Comparison of ENCODE assay signal across 30 mouse cellular contexts in genomic region chr11:45942281-45942680, GRCm38 (mm10). TPM values are rescaled to one million over a fixed set of nuclear protein-coding genes. Genes with fewer than 3 reads are reported as not detected.
A peak's percentile ranks its signal among the peaks of the same experiment; 100 is the strongest.
DNase-seq lines count a peak whose midpoint lies in the region; ATAC-seq and TF ChIP-seq lines count a peak whose summit lies in the region.
"Had no signal": no experiment of that assay in that cellular context is flagged by ENCODE, and none has a peak within 500 bp of the region (broad histone marks: within the 10 kb centered on the region; RNA-seq: fewer than 3 reads in every experiment).

No protein-coding gene starts in this region.

- H3K9me3 ChIP-seq in forebrain, postnatal 0 days (ENCODE audit: low read length) = no peaks in the 10 kb centered on the region
- H3K9me3 ChIP-seq in forebrain, embryonic 12.5 days = no peaks in the 10 kb centered on the region
- no peaks in the 10 kb centered on the region for H3K9me3 ChIP-seq in hindbrain, embryonic 15.5 days
- no peaks in the 10 kb centered on the region for H3K9me3 ChIP-seq in hindbrain, embryonic 12.5 days (replicated peaks)
- H3K9me3 ChIP-seq: embryonic facial prominence, embryonic 13.5 days; forebrain, embryonic 10.5 days; midbrain, embryonic 10.5 days had no signal

- H3K4me1 ChIP-seq in forebrain, postnatal 0 days (ENCODE audit: insufficient read depth) = peaks cover 9% of the 10 kb centered on the region
- peaks cover 17% of the 10 kb centered on the region for H3K4me1 ChIP-seq in forebrain, embryonic 12.5 days
- H3K4me1 ChIP-seq in hindbrain, embryonic 15.5 days (replicated peaks) = peaks cover 23% of the 10 kb centered on the region
- peaks cover 19% of the 10 kb centered on the region for H3K4me1 ChIP-seq in hindbrain, embryonic 12.5 days

- no peak for TF ChIP-seq CTCF in forebrain, postnatal 0 days (IDR thresholded peaks at IDR 0.05; ENCODE audit: low read depth)

- 0 out of 2 replicates have a peak overlapping the region, but pooled peaks have one; percentile 79 for H3K4me2 ChIP-seq in forebrain, postnatal 0 days (ENCODE audit: low read depth)
- H3K4me2 ChIP-seq in forebrain, embryonic 12.5 days = no peak overlapping the region
- H3K4me2 ChIP-seq in hindbrain, embryonic 15.5 days = peak overlapping the region; percentile 72
- no peak overlapping the region for H3K4me2 ChIP-seq in hindbrain, embryonic 12.5 days (replicated peaks)

- DNase-seq in forebrain, postnatal 0 days = no peak
- peak; percentile 15 for DNase-seq in ZHBTc4 (ENCODE audit: low read depth, low spot score)
- DNase-seq in adrenal gland, postnatal 10 days = peak; percentile 37
- no peak for DNase-seq in left cerebral cortex, adult 8-10 months (ENCODE audit: low spot score in 2 of 2)
- DNase-seq: cerebellum, adult 11 months; cerebellum, adult 9-10 months; gastrocnemius, postnatal 25 days; heart, adult 18-20 months; kidney, adult 11 months; kidney, postnatal 14 days; layer of hippocampus, adult 9-11 months; liver; lung, adult 2 months; lung, postnatal 14 days; retina, postnatal 1 day; right cerebral cortex, postnatal 14 days had no signal

- WGBS in forebrain, postnatal 0 days = 86% methylated on average over 7 of the region's 7 CpGs
- WGBS in forebrain, embryonic 12.5 days = 85% methylated on average over 7 of the region's 7 CpGs
- 89% methylated on average over 7 of the region's 7 CpGs for WGBS in hindbrain, embryonic 15.5 days
- 92% methylated on average over 7 of the region's 7 CpGs for WGBS in hindbrain, embryonic 12.5 days

- H3K36me3 ChIP-seq in forebrain, postnatal 0 days (ENCODE audit: insufficient read depth) = peaks cover 3% of the 10 kb centered on the region; the same call in 1 of the 2 replicates
- peaks cover 4% of the 10 kb centered on the region for H3K36me3 ChIP-seq in forebrain, embryonic 12.5 days (replicated peaks)
- H3K36me3 ChIP-seq in hindbrain, embryonic 15.5 days = no peaks in the 10 kb centered on the region
- H3K36me3 ChIP-seq in hindbrain, embryonic 12.5 days = peaks cover 3% of the 10 kb centered on the region; the same call in 1 of the 2 replicates

- no peak for ATAC-seq in forebrain, postnatal 0 days
- no peak for ATAC-seq in forebrain, embryonic 12.5 days (ENCODE audit: low FRiP score)
- no peak for ATAC-seq in hindbrain, embryonic 15.5 days (ENCODE audit: low FRiP score, low read depth)
- ATAC-seq in hindbrain, embryonic 12.5 days (ENCODE audit: low FRiP score) = no peak
- no peak for ATAC-seq in megakaryocyte-erythroid progenitor cell, adult 5-6 weeks (replicated peaks; ENCODE audit: low FRiP score, low TSS enrichment, poor library complexity, severe bottlenecking)
- ATAC-seq: CD4-positive, CD25-positive, alpha-beta regulatory T cell, adult 4 months; inflammation-experienced regulatory T-cells, adult 6 months had no signal

- no peak overlapping the region for H3K4me3 ChIP-seq in forebrain, postnatal 0 days (ENCODE audit: low read depth, low read length)
- H3K4me3 ChIP-seq in forebrain, embryonic 12.5 days (replicated peaks) = no peak overlapping the region
- no peak overlapping the region for H3K4me3 ChIP-seq in hindbrain, embryonic 15.5 days
- H3K4me3 ChIP-seq in hindbrain, embryonic 12.5 days = no peak overlapping the region

- H3K27ac ChIP-seq in forebrain, postnatal 0 days (ENCODE audit: low read depth, low read length) = no peak overlapping the region
- no peak overlapping the region for H3K27ac ChIP-seq in forebrain, embryonic 12.5 days
- H3K27ac ChIP-seq in hindbrain, embryonic 15.5 days (replicated peaks) = no peak overlapping the region
- H3K27ac ChIP-seq in hindbrain, embryonic 12.5 days = no peak overlapping the region
- H3K27ac ChIP-seq: embryonic facial prominence, embryonic 13.5 days; forebrain, embryonic 10.5 days; liver, embryonic 14.5 days; midbrain, embryonic 10.5 days had no signal

- no peaks in the 10 kb centered on the region for H3K27me3 ChIP-seq in forebrain, postnatal 0 days (ENCODE audit: insufficient read depth, low read length)
- H3K27me3 ChIP-seq in forebrain, embryonic 12.5 days = no peaks in the 10 kb centered on the region
- no peaks in the 10 kb centered on the region for H3K27me3 ChIP-seq in hindbrain, embryonic 15.5 days
- H3K27me3 ChIP-seq in hindbrain, embryonic 12.5 days = no peaks in the 10 kb centered on the region
- H3K27me3 ChIP-seq: embryonic facial prominence, embryonic 13.5 days had no signal

- H3K9ac ChIP-seq in forebrain, postnatal 0 days = no peak overlapping the region
- no peak overlapping the region for H3K9ac ChIP-seq in forebrain, embryonic 12.5 days
- no peak overlapping the region for H3K9ac ChIP-seq in hindbrain, embryonic 15.5 days
- no peak overlapping the region for H3K9ac ChIP-seq in hindbrain, embryonic 12.5 days
- H3K9ac ChIP-seq: liver, embryonic 14.5 days had no signal

RNA-seq across cellular contexts. Expression of gene Lsm11, which starts 2.5 kb away (rescaled TPM):
- 60.9 and 61.7 TPM in 2 replicates for total RNA-seq in forebrain, postnatal 0 days (2014; rRNA removed)
- 14.7 and 23.6 TPM in 2 replicates for polyA plus RNA-seq in forebrain, postnatal 0 days (2015; fragmentation: Nextera tagmentation; extraction: Ambion mirVana)
- polyA plus RNA-seq in forebrain, embryonic 12.5 days (2016; fragmentation: Nextera tagmentation; extraction: Ambion mirVana) = 9.3 and 11.5 TPM in 2 replicates
- polyA plus RNA-seq in hindbrain, embryonic 15.5 days (2015; fragmentation: Nextera tagmentation; extraction: Ambion mirVana) = 24.6 and 25.4 TPM in 2 replicates
- polyA plus RNA-seq in hindbrain, embryonic 12.5 days (2016; fragmentation: Nextera tagmentation; extraction: Ambion mirVana) = 16.9 and 17.3 TPM in 2 replicates
- total RNA-seq in adrenal gland, postnatal 10 days (2021) = 1 to 10 TPM; 7.8 to 9.9 TPM
- 3.6 and 4.4 TPM in 2 replicates for total RNA-seq in megakaryocyte-erythroid progenitor cell, adult 5-6 weeks (2014; fragmentation: Nextera tagmentation)
- total RNA-seq in megakaryocyte-erythroid progenitor cell, adult 5-6 weeks (2017) = 2.3 and 6.4 TPM in 2 replicates
- total RNA-seq in left cerebral cortex, adult 8-10 months (2022) = 10 to 100 TPM; 13.0 to 15.5 (median 13.8) TPM

RNA-seq across cellular contexts. Expression of gene Thg1l, which starts 13.0 kb away (rescaled TPM):
- 12.2 and 13.2 TPM in 2 replicates for total RNA-seq in forebrain, postnatal 0 days (2014; rRNA removed)
- 8.0 and 10.1 TPM in 2 replicates for polyA plus RNA-seq in forebrain, postnatal 0 days (2015; fragmentation: Nextera tagmentation; extraction: Ambion mirVana)
- 13.7 and 14.2 TPM in 2 replicates for polyA plus RNA-seq in forebrain, embryonic 12.5 days (2016; fragmentation: Nextera tagmentation; extraction: Ambion mirVana)
- 9.1 and 10.0 TPM in 2 replicates for polyA plus RNA-seq in hindbrain, embryonic 15.5 days (2015; fragmentation: Nextera tagmentation; extraction: Ambion mirVana)
- polyA plus RNA-seq in hindbrain, embryonic 12.5 days (2016; fragmentation: Nextera tagmentation; extraction: Ambion mirVana) = 11.9 and 14.7 TPM in 2 replicates
- total RNA-seq in adrenal gland, postnatal 10 days (2021) = 10 to 100 TPM; 16.6 to 19.4 TPM
- 25.1 and 33.2 TPM in 2 replicates for total RNA-seq in megakaryocyte-erythroid progenitor cell, adult 5-6 weeks (2014; fragmentation: Nextera tagmentation)
- 43.7 and 54.6 TPM in 2 replicates for total RNA-seq in megakaryocyte-erythroid progenitor cell, adult 5-6 weeks (2017)
- 10 to 100 TPM; 10.4 to 11.8 (median 11.4) TPM for total RNA-seq in left cerebral cortex, adult 8-10 months (2022)

RNA-seq across cellular contexts. Expression of gene Sox30, which starts 37.8 kb away (rescaled TPM):
- total RNA-seq in forebrain, postnatal 0 days (2014; rRNA removed) = 0.23 and 0.57 TPM in 2 replicates
- polyA plus RNA-seq in forebrain, postnatal 0 days (2015; fragmentation: Nextera tagmentation; extraction: Ambion mirVana) = 0.10 and 0.13 TPM in 2 replicates
- 0.19 and 0.22 TPM in 2 replicates for polyA plus RNA-seq in forebrain, embryonic 12.5 days (2016; fragmentation: Nextera tagmentation; extraction: Ambion mirVana)
- 0.13 and 0.16 TPM in 2 replicates for polyA plus RNA-seq in hindbrain, embryonic 15.5 days (2015; fragmentation: Nextera tagmentation; extraction: Ambion mirVana)
- 0.14 and 0.25 TPM in 2 replicates for polyA plus RNA-seq in hindbrain, embryonic 12.5 days (2016; fragmentation: Nextera tagmentation; extraction: Ambion mirVana)
- total RNA-seq in adrenal gland, postnatal 10 days (2021) = under 1 TPM; 0.24 to 0.36 TPM
- total RNA-seq in megakaryocyte-erythroid progenitor cell, adult 5-6 weeks (2014; fragmentation: Nextera tagmentation) = not detected in 2 replicates
- not detected in 2 replicates for total RNA-seq in megakaryocyte-erythroid progenitor cell, adult 5-6 weeks (2017)
- under 1 TPM in 1 of 4 experiments, not detected in 3; 0.11 TPM for total RNA-seq in left cerebral cortex, adult 8-10 months (2022)
- total RNA-seq: common myeloid progenitor, adult 5-6 weeks; gastrocnemius, adult 18-20 months; gastrocnemius, postnatal 25 days; hematopoietic stem cell, adult 5-6 weeks had no signal
- polyA plus RNA-seq: CD4-positive, CD25-positive, alpha-beta regulatory T cell, adult 4 months; forebrain, embryonic 10.5 days; myocyte had no signal

Comparison
In these comparisons a context has a peak if more than half of its experiments do, and no peak if none do; other contexts are left out.
1. H3K4me2 ChIP-seq: peak in forebrain, postnatal 0 days (single experiment) and hindbrain, embryonic 15.5 days (single experiment); none in forebrain, embryonic 12.5 days (single experiment) and hindbrain, embryonic 12.5 days (single experiment).
2. DNase-seq: peak in ZHBTc4 (single experiment) and adrenal gland, postnatal 10 days (single experiment); none in forebrain, postnatal 0 days (single experiment) and left cerebral cortex, adult 8-10 months (0 of 2).